Mouse (Mus musculus) brain, embryonic 14.5 days (tissue): ENCODE results near the gene Ptgfrn. TPM values are rescaled to one million over a fixed set of nuclear protein-coding genes. Genes with fewer than 3 reads are reported as not detected.
A peak's percentile ranks its signal among the peaks of the same experiment; 100 is the strongest.

Experiments used
- DNase-seq: peaks from one replicate; pipeline ENCODE4 v3.0.0-alpha.2; 2011; ENCODE audit warnings: low read depth
- CTCF ChIP-seq: fragments of 200-500 bp; IDR thresholded peaks from 2 replicates; pipeline ENCODE4 v1.5.1; 2012; ENCODE audit warnings: inconsistent platforms, mild to moderate bottlenecking, moderate library complexity, borderline replicate concordance; ENCODE audit not compliant: insufficient read depth, insufficient read length; ENCODE audit errors: extremely low read depth
- POLR2A ChIP-seq: fragments of 200-500 bp; IDR thresholded peaks from 2 replicates; pipeline ENCODE4 v1.6.1; 2012; ENCODE audit warnings: mild to moderate bottlenecking, inconsistent platforms, borderline replicate concordance; ENCODE audit not compliant: poor library complexity, insufficient read depth, insufficient read length, severe bottlenecking; ENCODE audit errors: extremely low read depth
- polyA plus RNA-seq: library from polyadenylated mRNA; depleted of rRNA; stranded (reverse); fragments of >200 nt; gene quantifications from 2 replicates; pipeline ENCODE4 v1.2.3, GENCODE M21; 2012

Gene Ptgfrn
- polyA plus RNA-seq, 1 experiment = 20.8 TPM

DNA sequence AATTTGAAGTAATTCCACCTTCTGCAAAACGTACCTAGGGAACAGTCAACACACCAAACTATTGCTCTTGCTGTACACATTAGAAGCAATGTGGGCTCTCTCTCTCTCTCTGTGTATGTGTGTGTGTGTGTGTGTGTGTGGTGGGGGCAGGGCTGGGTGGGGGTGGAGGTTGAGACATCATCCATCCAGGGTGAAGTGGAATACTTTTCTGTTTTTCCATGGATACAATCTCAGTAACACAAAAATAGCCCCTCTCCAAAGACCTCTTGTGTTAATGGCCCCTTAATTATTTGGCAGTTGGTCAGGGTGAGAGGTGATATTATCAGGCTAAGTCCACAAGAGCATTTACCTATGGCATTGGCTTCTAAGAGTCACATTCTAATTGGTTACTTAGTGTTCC is 83.3 kb downstream of the Ptgfrn start:
- DNase-seq = no peak
- no peak for TF ChIP-seq POLR2A
- TF ChIP-seq CTCF = no peak

DNA sequence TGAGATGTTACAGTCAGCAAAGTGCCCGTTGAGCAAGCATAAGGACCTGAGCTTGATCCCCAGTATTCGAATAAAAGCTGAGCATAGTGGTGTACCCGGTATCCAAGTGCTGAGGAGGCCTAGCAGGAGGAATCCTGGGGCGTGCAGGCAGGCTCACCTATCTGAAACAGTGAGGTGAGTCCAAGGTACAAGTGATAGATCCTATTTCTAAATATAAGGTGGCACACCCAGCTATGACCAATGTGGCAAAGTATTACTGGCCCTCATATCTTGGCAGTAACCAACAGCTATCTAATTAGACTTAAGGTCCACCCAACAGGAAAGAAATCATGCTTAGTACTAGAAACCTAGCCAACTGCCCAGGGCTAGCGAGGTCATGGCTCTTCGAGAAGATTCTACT is 87.1 kb downstream of the Ptgfrn start:
- no peak for DNase-seq
- TF ChIP-seq CTCF (no peak), POLR2A (no peak)

GRCm38 (mm10) chr3:101021481-101022051 is 88.5 kb downstream of the Ptgfrn start:
- no peak for DNase-seq
- TF ChIP-seq POLR2A (no peak), CTCF (no peak)

DNA sequence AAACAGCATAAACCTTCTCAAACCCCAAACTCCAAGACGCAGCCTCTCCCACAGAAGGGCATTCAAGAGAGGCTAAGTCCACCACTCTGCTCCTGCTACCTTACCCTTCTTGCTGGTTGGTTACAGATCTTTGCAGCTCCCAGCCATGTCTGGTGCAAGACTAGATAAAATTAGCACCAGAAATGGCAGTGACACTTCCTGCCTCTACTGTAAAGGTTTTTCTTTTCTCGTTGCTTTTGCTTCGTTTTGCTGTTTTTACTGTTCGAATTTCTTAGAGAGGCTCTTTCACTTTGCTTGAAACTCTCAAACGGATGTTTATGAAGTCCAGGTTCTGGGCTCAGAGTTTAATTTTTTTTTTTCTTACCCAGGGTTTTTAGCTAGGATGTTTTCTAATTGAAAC is 89.0 kb downstream of the Ptgfrn start:
- no peak for DNase-seq
- no peak for TF ChIP-seq POLR2A
- no peak for TF ChIP-seq CTCF

- no peak for DNase-seq
- no peak for TF ChIP-seq CTCF
- TF ChIP-seq POLR2A = no peak
Measured at GRCm38 (mm10) chr3:101018494-101018893, 91.6 kb downstream of the Ptgfrn start.

- TF ChIP-seq CTCF (no peak), POLR2A (no peak)
- no peak for DNase-seq
Measured at GRCm38 (mm10) chr3:101016050-101016449, 94.0 kb downstream of the Ptgfrn start.

DNA sequence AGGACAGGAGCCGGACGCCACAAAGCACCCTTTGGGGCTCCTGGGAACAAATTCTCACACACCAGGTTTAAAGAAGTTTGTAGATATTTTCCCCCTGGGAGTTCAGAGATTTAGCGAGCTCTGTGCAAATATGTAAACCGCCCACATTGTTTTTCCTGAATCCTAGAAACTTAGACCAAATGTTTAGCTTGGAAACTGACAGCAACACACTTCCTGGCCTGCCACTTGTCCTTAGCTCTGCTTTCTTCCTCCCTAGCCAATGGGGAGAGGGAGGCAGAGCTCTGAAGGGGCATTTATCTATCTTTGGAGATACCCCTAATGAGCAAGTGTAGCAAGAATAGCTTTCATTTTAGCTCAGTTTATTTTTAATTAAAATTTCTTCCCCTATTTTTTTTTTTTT is 94.8 kb downstream of the Ptgfrn start:
- TF ChIP-seq CTCF = no peak
- TF ChIP-seq POLR2A = no peak
- DNase-seq = no peak

DNA sequence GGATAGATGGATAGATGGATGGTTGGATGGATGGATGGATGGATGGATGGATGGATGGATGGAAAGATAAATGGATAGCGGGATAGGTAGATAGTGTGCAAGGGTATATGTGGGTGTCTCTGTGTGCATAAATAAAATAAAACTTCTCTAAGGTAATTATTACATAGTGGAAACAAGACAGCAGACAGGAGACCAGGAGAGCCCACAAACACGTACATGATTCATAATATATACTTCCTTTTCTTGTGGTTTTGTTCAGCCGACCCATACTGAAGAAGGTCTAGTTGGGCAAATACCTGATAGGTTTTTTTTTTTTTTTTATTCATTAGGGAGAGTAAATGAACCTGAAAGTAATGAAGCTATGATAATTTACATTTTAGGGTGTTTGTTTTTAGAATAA is 96.5 kb downstream of the Ptgfrn start:
- DNase-seq = no peak
- no peak for TF ChIP-seq CTCF
- no peak for TF ChIP-seq POLR2A

DNA sequence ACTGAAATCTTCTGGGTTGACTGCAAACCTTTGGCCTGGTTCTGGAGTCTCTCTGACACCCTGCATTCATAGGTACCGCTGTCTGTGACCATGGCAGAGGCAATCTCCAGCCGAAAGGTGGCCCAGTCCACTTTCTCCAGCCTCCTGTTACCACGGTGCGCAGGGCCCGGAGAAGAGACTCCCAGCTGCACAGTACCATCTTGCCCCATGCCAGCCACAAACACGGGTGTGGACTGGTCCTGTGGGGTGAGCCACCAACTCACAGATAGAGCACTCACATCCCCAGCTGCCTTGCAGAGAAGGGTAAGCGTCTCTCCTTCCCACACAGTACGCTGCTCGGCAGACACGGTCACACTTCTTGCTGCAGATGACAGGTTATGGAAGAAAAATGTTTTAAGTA is 97.1 kb downstream of the Ptgfrn start:
- no peak for TF ChIP-seq CTCF
- TF ChIP-seq POLR2A = no peak
- DNase-seq = no peak

- no peak for DNase-seq
- TF ChIP-seq CTCF = no peak
- no peak for TF ChIP-seq POLR2A
Measured at GRCm38 (mm10) chr3:101012597-101012996, 97.5 kb downstream of the Ptgfrn start.

GRCm38 (mm10) chr3:101012131-101012571 is 97.9 kb downstream of the Ptgfrn start:
- TF ChIP-seq CTCF (no peak), POLR2A (no peak)
- DNase-seq = peak; percentile 64

DNA sequence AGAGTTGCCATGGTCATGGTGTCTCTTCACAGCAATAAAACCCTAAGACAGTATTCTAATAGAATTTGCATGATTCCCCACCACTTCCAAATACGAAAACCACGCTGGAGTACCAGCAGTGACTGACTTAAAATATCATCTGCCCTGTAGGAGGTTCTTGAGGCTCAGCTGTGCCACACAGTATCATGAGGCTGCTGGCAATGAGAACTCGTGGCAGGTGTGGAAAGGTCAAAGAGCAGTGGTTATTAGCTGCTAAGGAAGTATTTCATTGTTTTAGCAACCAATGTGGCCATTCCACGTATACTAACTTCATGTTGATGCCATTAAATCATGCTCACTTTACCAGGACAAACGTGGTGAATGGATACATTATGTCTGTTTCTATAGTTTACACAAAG is 98.9 kb downstream of the Ptgfrn start:
- TF ChIP-seq CTCF (no peak), POLR2A (no peak)
- no peak for DNase-seq
